Mouse (Mus musculus) lung, postnatal 36 days (tissue): ENCODE data around the gene Spata2.
A peak's percentile ranks its signal among the peaks of the same experiment; 100 is the strongest.

ENCODE experiments used
- DNase-seq: peaks from one replicate; pipeline ENCODE4 v3.0.0; 2022; ENCODE audit warnings: mixed read lengths

Gene Spata2

DNA sequence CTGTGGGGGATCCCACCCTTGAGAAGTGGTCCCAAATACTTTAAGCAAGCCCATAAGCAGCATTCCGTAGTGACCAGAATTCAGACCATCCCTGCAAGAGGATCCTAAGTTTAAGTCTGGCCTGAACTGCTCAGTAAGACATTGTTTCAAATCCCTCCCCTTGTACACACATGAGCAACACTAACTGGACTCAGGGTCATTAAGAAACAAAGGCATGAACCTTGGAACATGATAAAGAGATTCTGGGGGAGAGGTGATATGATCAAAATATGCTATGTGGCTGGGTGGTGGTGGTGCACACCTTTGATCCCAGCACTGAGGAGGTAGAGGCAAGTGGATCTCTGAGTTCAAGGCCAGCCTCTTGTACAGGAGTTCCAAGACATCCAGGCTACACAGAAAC, 13.2 kb downstream of the Spata2 start:
- DNase-seq, result no peak

DNA sequence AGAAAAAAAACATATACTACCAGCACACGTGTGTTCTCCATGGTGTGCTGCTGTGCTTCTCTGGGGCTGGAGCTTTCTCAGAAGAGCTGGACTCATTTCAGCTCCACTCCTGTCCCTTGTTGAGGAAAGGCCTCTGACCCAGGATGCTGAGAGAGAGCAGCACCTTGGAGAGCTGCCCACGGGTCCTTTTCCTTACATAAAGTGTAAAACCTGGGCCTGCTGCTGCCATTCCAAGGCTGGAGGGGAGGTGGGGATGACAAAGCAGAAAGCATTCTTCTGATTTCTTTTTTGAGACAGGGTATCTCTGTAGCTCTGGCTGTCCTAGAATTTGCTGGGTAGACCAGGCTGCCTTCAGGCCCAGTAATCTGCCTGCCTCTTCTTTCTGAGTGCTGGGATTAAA, 14.6 kb downstream of the Spata2 start:
- DNase-seq, result no peak

DNA sequence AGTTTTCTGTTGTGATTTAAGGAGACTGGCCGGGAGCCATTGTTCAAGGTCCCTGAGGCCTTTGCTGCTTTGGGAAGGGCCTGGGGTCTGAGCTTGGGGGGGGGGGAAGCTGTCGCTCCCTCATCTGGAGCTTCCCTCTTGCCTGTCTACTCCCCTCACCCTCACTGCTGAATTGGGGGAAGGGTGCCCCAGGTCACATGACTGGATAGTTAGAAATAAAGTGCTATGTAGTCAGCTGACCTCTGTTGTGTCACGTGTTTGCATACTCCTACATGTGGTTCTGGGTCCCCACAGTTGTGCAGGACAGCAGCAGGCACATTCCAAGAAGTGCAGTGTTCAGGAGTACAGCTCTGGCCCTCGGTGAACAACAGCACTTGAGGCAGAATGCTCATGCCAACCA, 15.9 kb downstream of the Spata2 start:
- DNase-seq, result no peak

DNA sequence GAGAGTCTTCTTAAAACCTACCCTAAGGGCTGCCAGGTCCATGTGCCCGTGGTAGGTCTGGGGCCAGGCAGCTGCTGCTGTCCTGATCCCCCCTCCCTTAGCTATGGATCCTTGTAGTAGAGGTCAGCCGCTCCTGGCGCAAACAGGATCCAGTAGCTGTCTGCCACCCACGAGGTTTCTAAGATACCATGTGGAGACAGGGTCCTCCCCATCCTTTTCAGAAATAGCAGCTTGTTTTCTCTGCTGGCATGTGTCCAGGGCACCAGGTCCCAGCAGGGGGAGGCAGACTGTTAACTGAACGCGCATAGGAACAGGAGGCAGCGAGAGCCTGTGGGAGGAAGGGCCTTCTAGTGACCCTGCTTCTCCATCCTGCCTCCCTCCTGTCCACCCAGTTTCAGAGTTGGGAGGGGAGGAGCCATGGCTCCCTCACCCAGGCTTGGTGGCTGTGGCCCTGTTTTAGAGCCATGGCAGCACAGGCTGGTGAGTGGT, 16.4 kb downstream of the Spata2 start:
- DNase-seq, result no peak

DNA sequence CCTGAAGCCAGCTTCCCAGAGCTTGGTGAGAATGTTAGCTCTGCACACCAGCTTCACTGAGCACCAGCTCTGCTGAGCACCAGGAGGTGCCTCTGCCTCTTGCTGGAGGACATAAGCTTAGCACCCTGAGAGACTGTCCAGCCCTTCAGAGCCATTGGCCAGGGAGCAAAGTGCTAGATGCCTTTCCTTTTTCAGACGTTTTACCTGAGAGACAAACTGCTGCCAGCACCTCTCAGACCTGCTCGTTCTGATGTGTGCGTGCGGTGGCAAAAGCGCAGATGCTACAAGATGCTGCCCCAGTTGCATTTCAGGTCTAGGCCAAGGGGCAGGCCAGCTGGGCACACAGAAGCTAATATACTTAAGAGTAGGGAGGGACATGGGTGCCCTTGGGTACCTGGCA, 17.1 kb downstream of the Spata2 start:
- DNase-seq, result no peak

GRCm38 (mm10) chr2:167474218-167474617, 18.5 kb downstream of the Spata2 start:
- no peak for DNase-seq

- DNase-seq, result no peak
Measured at GRCm38 (mm10) chr2:167471585-167471984, 21.1 kb downstream of the Spata2 start.

- no peak for DNase-seq
Measured at GRCm38 (mm10) chr2:167470611-167471010, 22.1 kb downstream of the Spata2 start.

DNA sequence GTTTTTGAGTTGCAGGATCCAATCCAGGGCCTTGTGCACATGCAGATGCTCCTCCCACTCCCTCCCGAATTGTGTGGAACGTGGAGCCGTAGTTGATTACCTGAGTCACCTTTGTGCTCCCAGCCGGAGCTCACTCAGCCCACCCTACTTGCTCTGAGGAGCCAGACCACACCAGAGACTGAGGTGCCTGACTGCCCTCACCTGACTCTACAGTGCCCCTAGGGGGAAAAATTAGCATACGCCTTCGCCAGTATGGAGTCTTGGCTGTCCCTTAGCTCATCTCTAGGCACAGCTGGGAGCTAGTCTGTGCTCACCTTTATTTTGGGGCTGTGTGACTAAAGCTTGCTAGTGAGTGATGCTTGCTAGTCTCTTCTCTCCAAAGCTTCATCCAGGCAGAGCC, 24.2 kb downstream of the Spata2 start:
- no peak for DNase-seq

DNA sequence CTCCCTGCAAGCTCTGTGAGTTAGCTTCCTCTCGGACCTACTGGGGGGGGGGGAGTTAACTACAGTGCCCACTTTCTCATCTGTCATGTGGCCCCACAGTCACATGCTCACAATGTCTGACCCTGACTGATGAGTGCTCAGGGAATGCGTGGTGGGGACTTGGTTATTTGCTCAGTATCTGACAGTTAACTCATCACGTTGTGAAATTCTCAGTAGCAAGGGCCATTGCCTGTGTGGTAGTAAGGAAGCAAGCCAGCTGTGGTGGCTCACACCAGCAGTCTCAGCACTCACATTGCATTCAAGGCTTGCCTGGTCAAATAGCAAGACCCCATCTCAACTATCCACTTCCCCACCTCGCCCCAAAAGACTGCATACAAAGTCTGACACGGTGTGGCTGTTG, 25.5 kb downstream of the Spata2 start:
- DNase-seq, result no peak

GRCm38 (mm10) chr2:167465951-167466350, 26.7 kb downstream of the Spata2 start:
- DNase-seq, result no peak

DNA sequence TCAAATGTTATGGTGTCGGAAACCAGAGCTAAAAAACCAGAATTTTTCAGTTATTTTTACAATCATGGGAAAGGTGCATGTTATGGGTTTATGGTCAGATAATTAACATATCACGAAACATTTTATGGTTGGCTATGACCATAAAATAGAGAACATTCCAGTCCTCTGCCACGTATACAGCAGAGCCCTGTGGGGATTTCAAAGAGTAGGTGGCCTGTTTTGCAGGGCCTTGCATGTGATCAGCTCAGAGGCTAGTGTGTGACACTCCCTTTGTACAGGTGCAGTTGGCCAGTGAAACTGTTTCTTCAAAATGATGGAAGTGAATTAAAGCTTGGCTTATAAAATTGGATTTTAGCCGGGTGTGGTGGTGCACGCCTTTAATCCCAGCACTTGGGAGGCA, 28.9 kb downstream of the Spata2 start:
- no peak for DNase-seq

- DNase-seq, result peak; percentile 68
Measured at GRCm38 (mm10) chr2:167462954-167463353, 29.7 kb downstream of the Spata2 start.

DNA sequence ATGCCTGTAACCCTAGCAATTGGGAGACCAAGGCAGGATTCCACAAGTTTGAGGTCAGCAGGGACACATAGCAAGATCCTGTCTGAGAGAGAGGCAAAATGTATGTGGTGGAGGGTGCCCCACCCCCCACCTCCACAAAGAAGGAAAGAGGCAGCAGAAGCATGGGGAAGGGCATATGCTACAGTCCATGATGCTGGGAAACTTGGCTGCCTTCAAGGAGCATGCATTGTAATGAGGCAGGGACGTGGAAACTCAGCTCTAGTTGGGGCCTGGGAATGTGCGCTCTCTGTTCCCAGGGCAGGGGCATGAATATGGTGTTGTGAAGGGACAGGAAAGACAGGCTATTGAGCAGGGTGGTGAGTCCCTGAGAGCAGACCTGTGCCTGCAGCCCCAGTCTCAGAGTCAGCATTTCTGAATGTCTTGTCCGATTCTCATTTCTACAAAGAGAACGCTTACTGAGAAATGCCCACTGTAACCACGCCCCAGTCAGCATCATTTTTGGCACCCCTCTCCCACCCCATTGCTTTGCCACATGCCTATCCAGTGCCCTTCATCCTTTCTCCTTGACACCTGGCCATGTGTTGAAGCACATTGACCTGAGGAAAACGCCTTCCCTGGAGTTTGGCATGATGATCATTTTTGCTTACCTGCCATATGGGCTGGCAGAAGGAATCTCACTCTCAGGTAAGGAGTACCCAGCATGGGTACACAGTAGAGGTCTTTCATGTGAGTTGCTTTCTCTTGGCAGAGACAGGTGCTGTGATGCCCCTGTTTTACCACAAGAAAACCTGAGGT, 33.4 kb downstream of the Spata2 start:
- no peak for DNase-seq

- DNase-seq, result no peak
Measured at GRCm38 (mm10) chr2:167458548-167458947, 34.1 kb downstream of the Spata2 start.

DNA sequence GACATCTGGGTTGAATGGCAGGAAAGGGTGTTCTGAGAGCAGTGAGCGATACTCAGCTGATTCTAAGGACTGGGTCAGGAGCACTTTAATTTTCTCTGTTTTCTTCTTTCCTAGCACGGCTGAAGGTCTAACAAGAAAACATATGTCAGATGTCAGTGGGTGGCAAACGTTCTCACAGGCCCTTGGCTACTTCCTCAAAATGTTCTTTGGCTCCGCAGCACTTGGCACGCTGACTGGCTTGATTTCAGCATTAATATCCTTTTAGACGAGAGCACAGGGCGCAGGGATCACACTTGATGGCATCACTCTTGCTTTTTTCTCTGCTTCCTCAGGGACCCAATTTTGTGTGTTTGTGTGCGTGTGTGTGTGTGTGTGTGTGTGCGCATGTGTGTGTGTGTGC, 35.5 kb downstream of the Spata2 start:
- DNase-seq, result no peak

DNA sequence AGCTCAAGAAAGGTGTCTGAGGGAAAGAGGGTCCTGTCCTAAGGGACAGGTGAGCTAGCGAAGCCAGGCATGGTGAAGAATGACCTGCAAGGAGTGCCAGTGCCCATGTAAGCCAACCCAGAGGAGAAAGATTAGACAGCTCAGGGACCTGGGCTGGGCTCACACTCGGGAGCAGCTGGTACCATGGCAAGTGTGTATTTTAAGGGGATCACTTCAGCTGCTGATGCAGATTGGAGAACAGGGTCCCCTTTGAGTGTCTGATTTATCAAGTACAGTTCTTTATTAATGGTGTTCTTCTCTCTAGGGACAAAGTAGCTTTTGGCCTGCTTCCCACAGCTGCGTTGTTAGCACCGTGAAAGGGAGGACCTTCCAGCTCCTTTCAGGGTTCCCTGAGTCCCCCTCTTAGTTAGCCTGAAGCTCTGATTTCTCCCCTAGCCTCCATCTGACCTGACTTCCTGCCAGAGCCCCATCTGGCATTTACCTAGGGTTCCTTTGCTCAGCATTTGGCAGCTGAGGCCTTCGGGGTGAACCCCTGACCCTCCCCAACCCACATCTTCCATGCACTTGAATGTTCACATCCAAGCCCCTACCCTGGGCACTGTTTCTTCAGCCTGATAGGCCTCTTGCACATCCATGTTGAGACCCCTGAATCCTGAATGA, 36.2 kb downstream of the Spata2 start:
- DNase-seq, result no peak

GRCm38 (mm10) chr2:167453814-167454213, 38.9 kb downstream of the Spata2 start:
- DNase-seq, result no peak

- no peak for DNase-seq
Measured at GRCm38 (mm10) chr2:167450647-167451046, 42.0 kb downstream of the Spata2 start.

GRCm38 (mm10) chr2:167449331-167450275, 43.1 kb downstream of the Spata2 start:
- DNase-seq, result no peak

DNA sequence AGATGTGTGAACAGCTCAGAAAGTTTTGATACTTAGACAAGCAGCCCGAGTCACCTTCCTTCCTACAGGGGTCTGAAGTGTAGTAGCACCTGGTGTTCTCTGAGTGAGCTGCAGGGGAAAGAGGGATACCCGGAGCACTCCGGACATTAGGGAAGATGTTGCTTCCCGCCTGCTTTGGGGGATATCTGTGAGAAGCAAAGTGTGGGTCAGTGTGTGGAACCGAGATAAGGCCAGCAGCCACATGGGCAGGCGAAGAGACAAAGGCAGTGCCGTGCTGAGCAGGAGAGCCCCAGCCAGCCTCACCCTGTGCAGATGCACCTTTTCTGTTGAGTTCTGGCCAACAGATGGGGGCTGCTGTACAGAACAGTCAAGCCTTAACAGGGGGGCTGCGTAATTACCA, 45.1 kb downstream of the Spata2 start:
- DNase-seq, result no peak

DNA sequence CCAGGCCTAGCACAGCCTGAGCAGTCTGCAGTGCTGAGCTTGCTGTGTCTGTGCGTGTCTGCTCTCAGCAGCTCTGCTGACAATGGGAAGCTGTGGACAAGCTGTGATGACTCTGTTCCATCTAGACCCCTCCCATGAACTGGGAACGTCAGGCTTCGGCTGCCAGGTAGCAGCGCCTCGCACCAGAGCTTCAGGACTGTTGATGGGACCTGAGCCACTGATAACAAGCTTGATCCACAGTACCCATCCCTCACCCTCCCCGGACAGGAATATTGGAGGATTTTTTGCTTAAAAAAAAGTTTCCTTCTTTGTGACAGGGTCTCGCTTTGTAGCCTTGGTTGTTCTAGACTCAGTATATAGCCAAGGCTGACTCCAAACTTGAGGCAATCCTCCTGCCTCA, 45.5 kb downstream of the Spata2 start:
- no peak for DNase-seq
